Mouse (Mus musculus) sigmoid colon, adult 10 weeks (tissue): ENCODE results near the gene Ift74. TPM values are rescaled to one million over a fixed set of nuclear protein-coding genes. Genes with fewer than 3 reads are reported as not detected.

Experiments used
- polyA plus RNA-seq: library from polyadenylated mRNA; stranded (reverse); fragments of 350-450 nt; fragmentation: Illumina TruSeq; extraction: RNeasy Lipid Tissue Mini Kit (QIAGEN cat#74804); gene quantifications from one replicate; pipeline ENCODE4 v1.2.3, GENCODE M21; 2014; ENCODE audit warnings: low read depth, low replicate concordance

Gene Ift74
- polyA plus RNA-seq, result 41.5 TPM

DNA sequence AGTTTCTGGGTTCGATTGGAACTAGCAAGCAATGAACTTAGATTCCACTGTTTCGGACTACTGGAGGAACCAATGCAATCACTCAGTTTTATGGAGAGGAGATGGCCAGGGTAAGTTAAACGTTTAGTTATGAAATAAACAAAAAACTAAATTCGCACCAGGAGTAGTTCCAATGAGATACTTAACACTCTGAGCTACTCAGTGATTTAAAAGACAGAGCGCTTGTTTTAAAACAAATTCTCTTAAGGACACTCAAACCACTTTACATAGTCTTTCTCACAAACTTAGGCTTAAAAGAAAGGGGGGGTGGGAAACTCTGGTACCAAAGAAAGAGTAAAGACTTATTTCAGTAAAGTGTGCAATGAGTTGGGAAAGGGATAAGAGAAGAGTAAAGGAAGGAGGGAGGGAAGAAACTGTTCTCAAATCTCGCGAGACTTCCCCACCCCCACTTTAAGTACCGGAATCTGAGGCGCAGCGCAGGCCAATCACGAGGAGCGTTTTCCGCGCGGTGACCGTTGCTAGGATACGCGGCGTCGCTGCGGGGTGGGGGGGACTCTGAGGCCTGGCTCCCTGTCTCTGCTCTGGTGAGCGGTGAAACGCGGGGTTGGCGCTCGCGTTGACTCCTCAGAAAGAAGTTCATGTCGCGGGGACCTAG lies at the start of gene Ift74:
Ift74 (plus strand) TSS at position 520 of the 655 bp plus-strand sequence.

DNA sequence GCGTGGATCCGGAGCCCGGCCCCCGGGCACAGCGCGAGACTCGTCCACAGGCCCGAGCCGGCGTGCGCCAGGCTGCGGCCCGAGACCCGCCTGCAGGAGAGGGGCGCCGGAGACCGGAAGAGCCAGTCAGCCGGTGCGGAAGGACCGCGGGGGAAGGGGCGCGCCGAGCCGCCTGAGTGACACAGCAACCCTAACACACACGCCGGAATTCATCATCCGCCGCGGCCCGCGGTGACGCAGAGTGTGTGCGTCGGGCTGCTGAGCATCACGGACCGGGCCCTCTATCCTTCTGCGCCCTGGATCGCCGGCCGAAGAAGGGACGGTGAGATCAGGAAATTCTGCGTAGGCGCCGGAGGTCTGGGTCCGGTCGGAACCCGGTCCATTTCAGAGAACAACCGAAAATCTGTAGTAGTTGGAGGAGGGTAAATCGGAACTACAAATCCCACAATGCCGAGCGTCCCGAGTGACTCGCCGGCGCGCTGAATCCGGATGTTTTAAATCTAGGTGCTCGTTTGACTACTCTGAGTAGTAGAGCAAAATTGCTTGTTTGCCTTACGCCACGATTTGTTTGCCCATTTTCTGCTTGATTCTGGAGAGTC lies 11.2 kb upstream of the Ift74 start, which contains the start of gene Plaa:
Plaa (minus strand) TSS at position 214 of the 599 bp plus-strand sequence.

DNA sequence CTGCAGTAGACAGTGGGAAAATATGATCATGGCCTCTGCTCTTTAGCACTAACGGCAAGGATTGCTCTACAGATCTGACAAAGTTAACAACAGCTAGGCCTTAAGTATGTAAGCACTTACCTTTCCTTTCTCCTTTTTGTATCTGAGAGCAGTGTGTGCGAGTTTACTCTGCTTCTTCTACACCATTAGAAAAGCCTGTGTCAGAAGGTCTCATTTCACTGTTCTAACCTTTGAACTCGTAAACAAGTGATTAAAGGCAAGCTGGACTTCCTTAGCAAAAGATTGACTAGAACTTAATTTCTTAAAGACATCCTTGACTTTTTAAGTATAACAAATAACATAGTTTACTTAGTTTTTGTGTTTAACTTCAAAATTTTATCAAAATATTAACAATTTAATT lies 35.6 kb downstream of the Ift74 start, which contains the start of gene Lrrc19:
Lrrc19 (minus strand) TSS at position 225 of the 400 bp plus-strand sequence.

DNA sequence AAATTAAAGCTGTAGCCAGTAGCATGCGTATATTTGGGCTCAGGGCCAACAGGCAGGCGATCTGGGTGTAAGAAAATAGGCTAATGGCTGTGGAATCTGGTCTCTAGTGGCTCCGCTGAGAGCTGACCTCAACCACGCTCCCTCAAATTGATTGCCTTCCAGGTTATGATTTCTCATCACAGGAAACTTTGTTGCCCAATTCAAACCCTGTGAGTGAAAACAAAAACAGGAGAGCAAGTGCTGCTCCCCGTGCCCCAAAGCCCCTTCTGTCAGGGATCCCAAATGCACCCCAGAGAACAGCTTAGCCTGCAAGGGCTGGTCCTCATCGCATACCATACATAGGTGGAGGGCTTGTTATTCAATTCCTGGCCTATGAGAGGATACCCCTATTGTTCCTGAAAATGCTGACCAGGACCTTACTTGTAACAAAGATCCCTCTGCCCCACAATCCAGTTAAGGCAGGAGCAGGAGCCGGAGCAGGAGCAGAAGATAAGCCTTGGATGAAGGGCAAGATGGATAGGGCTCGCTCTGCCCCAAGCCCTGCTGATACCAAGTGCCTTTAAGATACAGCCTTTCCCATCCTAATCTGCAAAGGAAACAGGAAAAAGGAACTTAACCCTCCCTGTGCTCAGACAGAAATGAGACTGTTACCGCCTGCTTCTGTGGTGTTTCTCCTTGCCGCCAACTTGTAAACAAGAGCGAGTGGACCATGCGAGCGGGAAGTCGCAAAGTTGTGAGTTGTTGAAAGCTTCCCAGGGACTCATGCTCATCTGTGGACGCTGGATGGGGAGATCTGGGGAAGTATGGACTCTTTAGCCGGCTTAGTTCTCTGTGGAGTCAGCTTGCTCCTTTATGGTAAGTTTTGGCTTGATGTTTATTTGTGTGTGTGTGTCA lies 124.8 kb downstream of the Ift74 start, which contains the start of gene Tek:
Tek (plus strand) TSS at position 452 of the 894 bp plus-strand sequence.

Other genes with a start within 250 kb of the Ift74 start
- gene Gm10306, start 57.9 kb upstream of the Ift74 start, polyA plus RNA-seq, result not detected
- 33.9 TPM for gene Caap1, start 57.7 kb upstream of the Ift74 start, polyA plus RNA-seq
- 125 TPM for gene Plaa, start 11.2 kb upstream of the Ift74 start, polyA plus RNA-seq
- gene Lrrc19, start 35.7 kb downstream of the Ift74 start, polyA plus RNA-seq, result 291 TPM
- 10.1 TPM for gene Tek, start 124.8 kb downstream of the Ift74 start, polyA plus RNA-seq